Mouse (Mus musculus): ENCODE results near the gene Cecr2. TPM values are rescaled to one million over a fixed set of nuclear protein-coding genes. Genes with fewer than 3 reads are reported as not detected.

Cecr2 gene
- polyA plus RNA-seq, 1 experiment from 2014 or later, result 1.6 TPM

DNA sequence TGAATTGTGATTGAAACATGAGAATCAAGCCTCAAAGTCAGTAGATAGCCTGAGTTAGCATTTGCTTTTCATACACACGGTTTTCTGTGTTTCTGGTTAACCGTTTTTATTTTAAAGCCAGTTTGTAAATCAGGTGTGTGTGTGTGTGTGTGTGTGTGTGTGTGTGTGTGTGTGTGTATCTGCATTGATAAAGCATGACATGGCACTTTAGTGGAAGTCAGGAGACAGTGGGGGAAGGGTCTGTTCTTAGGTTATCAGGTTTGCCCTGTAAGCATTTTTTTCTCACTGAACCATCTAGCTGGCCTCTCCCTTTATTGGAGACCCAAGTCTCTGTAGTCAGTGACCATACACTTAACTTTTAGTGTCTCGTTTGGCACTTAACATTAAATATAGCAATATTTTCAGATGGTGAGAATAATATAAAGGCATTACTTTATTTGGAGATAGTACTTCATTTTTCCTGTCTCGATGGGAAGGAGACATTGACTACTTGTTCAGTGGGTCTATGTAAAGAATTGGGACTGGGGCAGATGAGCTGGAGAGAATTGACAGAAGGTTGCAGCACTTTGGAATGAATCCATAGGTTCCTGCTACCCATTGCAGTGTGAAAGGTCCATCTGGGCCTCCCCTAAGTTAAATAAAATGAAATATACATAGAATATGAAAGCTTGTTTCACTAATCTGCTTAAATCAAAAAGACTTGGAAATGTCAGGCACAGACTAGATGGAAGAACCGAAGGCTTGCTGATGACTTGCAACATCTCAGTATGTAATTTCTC lies 20.9 kb downstream of the Cecr2 start:
- Histone ChIP-seq H3K4me1 (ENCODE audit: control insufficient read depth, insufficient read depth, low read length) (no peaks in the 10 kb centered on the region), H3K9ac (ENCODE audit: low read length) (no peak overlapping the region), H3K4me2 (ENCODE audit: low read depth, low read length) (no peak overlapping the region), H3K27me3 (ENCODE audit: control insufficient read depth, insufficient read depth, low read length) (no peaks in the 10 kb centered on the region), H3K4me3 (replicated peaks; ENCODE audit: low read length) (no peak overlapping the region), H3K9me3 (replicated peaks; ENCODE audit: control insufficient read depth, low read length) (no peaks in the 10 kb centered on the region), H3K36me3 (ENCODE audit: control insufficient read depth, insufficient read depth, low read length) (no peaks in the 10 kb centered on the region), H3K27ac (ENCODE audit: low read length) (no peak overlapping the region)
- 81% methylated on average over 5 of the region's 5 CpGs for WGBS
- ATAC-seq (ENCODE audit: insufficient read depth, low FRiP score), result no peak

DNA sequence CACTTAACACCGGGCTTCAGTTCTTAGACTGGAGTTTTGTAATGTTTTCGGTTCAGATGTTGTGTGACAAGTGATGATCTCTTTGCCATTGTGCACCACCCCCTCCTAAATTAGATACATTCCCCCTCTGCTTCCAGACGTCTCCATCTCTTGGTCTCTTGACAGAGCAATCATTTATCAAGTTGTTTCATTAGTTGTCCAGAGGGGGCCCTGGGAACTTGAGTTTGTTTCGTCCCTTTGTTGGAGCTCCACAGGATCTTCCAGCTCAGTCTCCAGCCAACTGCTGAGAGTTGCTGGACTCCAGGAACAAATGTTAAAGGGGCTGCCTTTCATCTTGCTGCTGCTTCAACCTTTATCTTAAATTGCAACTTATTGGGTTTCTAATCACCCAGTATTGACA lies 34.1 kb downstream of the Cecr2 start:
- Histone ChIP-seq H3K4me3 (replicated peaks; ENCODE audit: low read length) (no peak overlapping the region), H3K4me2 (ENCODE audit: low read depth, low read length) (no peak overlapping the region)
- 34% methylated on average over 4 of the region's 4 CpGs for WGBS

DNA sequence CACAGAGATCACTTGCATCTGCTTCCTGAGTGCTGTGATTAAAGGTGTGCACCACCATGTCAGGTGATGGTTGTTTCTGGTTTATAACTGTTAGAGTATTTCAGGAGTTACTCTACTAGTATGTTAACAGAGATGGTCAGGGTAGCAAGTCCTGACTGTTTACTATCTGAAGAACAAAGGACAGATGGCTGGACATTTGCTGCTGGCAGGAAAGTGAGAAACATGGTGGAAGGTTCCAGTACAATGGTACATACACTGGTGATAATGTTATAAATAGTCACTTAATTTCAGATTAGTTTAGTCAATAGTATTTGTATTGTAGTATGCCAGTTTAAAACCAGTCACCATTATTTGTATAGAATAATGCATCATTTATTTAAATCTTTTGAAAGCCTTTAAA lies 38.2 kb downstream of the Cecr2 start:
- no peak overlapping the region for H3K27ac ChIP-seq (ENCODE audit: low read length)
- no peak for ATAC-seq (ENCODE audit: insufficient read depth, low FRiP score)
- H3K36me3 ChIP-seq (ENCODE audit: control insufficient read depth, insufficient read depth, low read length), result no peaks in the 10 kb centered on the region
- H3K9ac ChIP-seq (ENCODE audit: low read length), result no peak overlapping the region
- no peaks in the 10 kb centered on the region for H3K9me3 ChIP-seq (replicated peaks; ENCODE audit: control insufficient read depth, low read length)
- H3K27me3 ChIP-seq (ENCODE audit: control insufficient read depth, insufficient read depth, low read length), result no peaks in the 10 kb centered on the region
- no peaks in the 10 kb centered on the region for H3K4me1 ChIP-seq (ENCODE audit: control insufficient read depth, insufficient read depth, low read length)
- H3K4me2 ChIP-seq (ENCODE audit: low read depth, low read length), result no peak overlapping the region
- no peak overlapping the region for H3K4me3 ChIP-seq (replicated peaks; ENCODE audit: low read length)

More for the DNA sequence above, 34.1 kb downstream of the Cecr2 start:
- Histone ChIP-seq H3K36me3 (ENCODE audit: control insufficient read depth, insufficient read depth, low read length) (no peaks in the 10 kb centered on the region), H3K27ac (ENCODE audit: low read length) (no peak overlapping the region), H3K9ac (ENCODE audit: low read length) (no peak overlapping the region), H3K4me1 (ENCODE audit: control insufficient read depth, insufficient read depth, low read length) (no peaks in the 10 kb centered on the region), H3K9me3 (replicated peaks; ENCODE audit: control insufficient read depth, low read length) (no peaks in the 10 kb centered on the region), H3K27me3 (ENCODE audit: control insufficient read depth, insufficient read depth, low read length) (no peaks in the 10 kb centered on the region)
- ATAC-seq (ENCODE audit: insufficient read depth, low FRiP score), result no peak

DNA sequence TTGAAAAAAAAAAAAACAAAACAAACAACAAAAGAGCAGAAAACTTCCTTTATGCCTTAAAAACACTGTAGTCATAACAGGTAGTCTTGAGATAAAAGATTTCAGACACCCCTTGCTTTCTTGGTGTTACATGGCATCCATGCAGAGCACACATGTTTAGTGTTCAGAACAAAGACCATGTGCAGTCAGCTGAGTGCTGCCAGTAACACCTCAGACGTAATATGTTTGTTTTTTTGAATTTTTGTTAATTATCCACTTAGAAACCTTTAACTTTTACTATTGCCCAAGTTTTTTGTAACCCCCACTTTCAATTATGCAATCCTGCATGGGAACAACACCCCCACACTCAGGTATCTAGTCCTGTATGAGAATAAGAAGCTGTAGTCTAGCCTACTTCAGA lies 42.6 kb downstream of the Cecr2 start:
- no peak for ATAC-seq (ENCODE audit: insufficient read depth, low FRiP score)

DNA sequence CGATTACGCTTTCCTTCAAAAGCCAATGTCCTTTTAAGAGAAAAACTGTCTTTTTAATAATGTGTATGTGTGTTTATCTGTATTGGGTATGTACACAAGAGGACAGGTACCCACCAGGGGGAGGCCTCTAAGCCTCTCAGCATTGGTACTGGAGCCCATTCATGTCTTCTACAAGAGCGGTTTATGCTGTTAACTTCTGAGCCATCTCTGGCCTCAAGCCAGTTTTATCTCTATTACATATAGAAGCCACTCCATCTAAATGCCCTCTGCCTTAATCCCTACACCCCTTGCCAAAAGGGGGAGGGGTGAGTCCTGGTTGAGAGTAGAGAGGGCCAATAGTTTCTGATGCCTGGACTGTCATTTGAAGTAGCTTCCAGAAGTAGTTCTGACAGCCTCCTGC lies 48.6 kb downstream of the Cecr2 start:
- no peak overlapping the region for H3K27ac ChIP-seq (ENCODE audit: low read length)
- no peaks in the 10 kb centered on the region for H3K9me3 ChIP-seq (replicated peaks; ENCODE audit: control insufficient read depth, low read length)
- no peak overlapping the region for H3K9ac ChIP-seq (ENCODE audit: low read length)
- ATAC-seq (ENCODE audit: insufficient read depth, low FRiP score), result no peak
- WGBS, result 88% methylated on average over 3 of the region's 3 CpGs
- H3K27me3 ChIP-seq (ENCODE audit: control insufficient read depth, insufficient read depth, low read length), result no peaks in the 10 kb centered on the region
- no peak overlapping the region for H3K4me2 ChIP-seq (ENCODE audit: low read depth, low read length)
- H3K4me3 ChIP-seq (replicated peaks; ENCODE audit: low read length), result no peak overlapping the region
- 0 out of 2 replicates have a peak, but pooled peaks cover 2% of the 10 kb centered on the region for H3K4me1 ChIP-seq (ENCODE audit: control insufficient read depth, insufficient read depth, low read length)
- H3K36me3 ChIP-seq (ENCODE audit: control insufficient read depth, insufficient read depth, low read length), result no peaks in the 10 kb centered on the region

More for the DNA sequence above, 42.6 kb downstream of the Cecr2 start:
- H3K4me3 ChIP-seq (replicated peaks; ENCODE audit: low read length), result no peak overlapping the region
- no peak overlapping the region for H3K9ac ChIP-seq (ENCODE audit: low read length)
- no peaks in the 10 kb centered on the region for H3K36me3 ChIP-seq (ENCODE audit: control insufficient read depth, insufficient read depth, low read length)
- H3K27ac ChIP-seq (ENCODE audit: low read length), result no peak overlapping the region
- no peak overlapping the region for H3K4me2 ChIP-seq (ENCODE audit: low read depth, low read length)
- H3K27me3 ChIP-seq (ENCODE audit: control insufficient read depth, insufficient read depth, low read length), result no peaks in the 10 kb centered on the region
- H3K9me3 ChIP-seq (replicated peaks; ENCODE audit: control insufficient read depth, low read length), result no peaks in the 10 kb centered on the region
- 52% methylated on average over 1 of the region's 1 CpGs for WGBS
- H3K4me1 ChIP-seq (ENCODE audit: control insufficient read depth, insufficient read depth, low read length), result no peaks in the 10 kb centered on the region

DNA sequence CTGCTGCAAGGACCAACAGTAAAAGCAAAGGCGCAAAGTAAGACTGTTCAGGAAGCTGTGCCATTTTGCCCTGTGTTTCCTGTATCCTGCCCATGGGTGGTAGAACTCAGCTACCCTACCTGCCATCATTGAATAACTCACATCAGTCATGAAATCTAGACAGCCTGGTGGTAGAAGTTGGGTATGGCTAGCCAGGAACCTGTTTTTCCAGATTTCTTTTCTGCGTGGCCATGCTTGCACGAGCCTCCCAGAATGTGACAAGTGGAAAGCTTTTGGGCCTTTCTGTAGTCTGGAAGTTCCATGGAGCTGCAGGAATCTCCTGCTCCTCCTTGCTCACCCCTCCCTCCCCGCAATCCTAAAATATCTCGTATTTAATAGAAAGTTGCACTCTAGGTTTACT lies 49.1 kb downstream of the Cecr2 start:
- Histone ChIP-seq H3K27me3 (ENCODE audit: control insufficient read depth, insufficient read depth, low read length) (no peaks in the 10 kb centered on the region), H3K4me3 (replicated peaks; ENCODE audit: low read length) (no peak overlapping the region), H3K36me3 (ENCODE audit: control insufficient read depth, insufficient read depth, low read length) (no peaks in the 10 kb centered on the region), H3K27ac (ENCODE audit: low read length) (no peak overlapping the region), H3K9me3 (replicated peaks; ENCODE audit: control insufficient read depth, low read length) (no peaks in the 10 kb centered on the region), H3K4me2 (ENCODE audit: low read depth, low read length) (no peak overlapping the region), H3K9ac (ENCODE audit: low read length) (no peak overlapping the region), H3K4me1 (ENCODE audit: control insufficient read depth, insufficient read depth, low read length) (0 out of 2 replicates have a peak, but pooled peaks cover 2% of the 10 kb centered on the region)
- ATAC-seq (ENCODE audit: insufficient read depth, low FRiP score), result no peak
- WGBS, result 66% methylated on average over 5 of the region's 5 CpGs

DNA sequence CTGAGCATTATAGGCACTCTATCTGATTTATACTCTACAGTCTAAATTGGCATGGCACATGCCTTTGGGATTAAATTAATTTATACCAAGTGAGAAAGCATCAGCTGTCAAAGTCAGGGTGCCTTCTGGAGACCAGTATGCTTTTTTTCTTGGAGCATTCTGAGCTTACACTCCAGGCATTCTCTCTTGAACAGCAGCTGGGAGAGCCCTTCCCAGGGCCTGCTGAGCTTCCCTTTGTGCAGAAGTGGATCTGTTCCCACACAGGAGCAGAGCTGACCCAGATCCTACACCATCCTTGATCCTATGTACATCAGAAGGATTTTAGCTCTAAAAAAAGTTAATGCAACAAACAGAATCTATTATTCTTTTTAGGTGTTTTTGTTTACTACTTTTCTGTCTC lies 49.7 kb downstream of the Cecr2 start:
- no peaks in the 10 kb centered on the region for H3K9me3 ChIP-seq (replicated peaks; ENCODE audit: control insufficient read depth, low read length)
- no peak overlapping the region for H3K9ac ChIP-seq (ENCODE audit: low read length)
- no peaks in the 10 kb centered on the region for H3K27me3 ChIP-seq (ENCODE audit: control insufficient read depth, insufficient read depth, low read length)
- H3K36me3 ChIP-seq (ENCODE audit: control insufficient read depth, insufficient read depth, low read length), result no peaks in the 10 kb centered on the region
- H3K4me3 ChIP-seq (replicated peaks; ENCODE audit: low read length), result no peak overlapping the region
- 0 out of 2 replicates have a peak, but pooled peaks cover 2% of the 10 kb centered on the region for H3K4me1 ChIP-seq (ENCODE audit: control insufficient read depth, insufficient read depth, low read length)
- no peak overlapping the region for H3K27ac ChIP-seq (ENCODE audit: low read length)
- ATAC-seq (ENCODE audit: insufficient read depth, low FRiP score), result no peak
- no peak overlapping the region for H3K4me2 ChIP-seq (ENCODE audit: low read depth, low read length)

DNA sequence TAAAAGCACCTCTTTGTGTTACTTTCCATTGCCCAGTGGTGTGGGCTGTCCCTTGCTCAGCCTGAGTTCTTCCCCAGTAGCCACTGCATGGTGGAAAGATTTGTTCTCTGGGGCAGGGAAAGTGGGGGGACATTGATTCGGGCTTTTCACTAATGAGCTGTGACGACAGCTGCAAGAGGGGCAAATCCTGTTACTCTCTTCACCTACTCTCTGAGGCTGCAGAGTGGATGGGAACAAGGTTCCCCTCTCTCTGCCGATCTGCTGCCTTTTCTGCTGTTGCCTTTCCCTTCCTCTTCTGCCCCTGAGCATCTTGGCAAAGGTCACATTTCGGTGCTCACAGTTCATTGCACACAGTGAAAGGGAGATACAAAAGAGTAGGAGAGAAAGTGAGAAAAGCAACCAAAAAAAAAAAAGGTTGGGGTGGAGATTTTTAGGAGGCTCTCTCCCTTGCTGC lies 50.4 kb downstream of the Cecr2 start:
- no peaks in the 10 kb centered on the region for H3K36me3 ChIP-seq (ENCODE audit: control insufficient read depth, insufficient read depth, low read length)
- ATAC-seq (ENCODE audit: insufficient read depth, low FRiP score), result no peak
- 0 out of 2 replicates have a peak, but pooled peaks cover 2% of the 10 kb centered on the region for H3K4me1 ChIP-seq (ENCODE audit: control insufficient read depth, insufficient read depth, low read length)
- no peaks in the 10 kb centered on the region for H3K9me3 ChIP-seq (replicated peaks; ENCODE audit: control insufficient read depth, low read length)
- no peak overlapping the region for H3K4me2 ChIP-seq (ENCODE audit: low read depth, low read length)
- WGBS, result 21% methylated on average over 4 of the region's 4 CpGs
- no peaks in the 10 kb centered on the region for H3K27me3 ChIP-seq (ENCODE audit: control insufficient read depth, insufficient read depth, low read length)
- no peak overlapping the region for H3K4me3 ChIP-seq (replicated peaks; ENCODE audit: low read length)
- H3K9ac ChIP-seq (ENCODE audit: low read length), result no peak overlapping the region
- no peak overlapping the region for H3K27ac ChIP-seq (ENCODE audit: low read length)

DNA sequence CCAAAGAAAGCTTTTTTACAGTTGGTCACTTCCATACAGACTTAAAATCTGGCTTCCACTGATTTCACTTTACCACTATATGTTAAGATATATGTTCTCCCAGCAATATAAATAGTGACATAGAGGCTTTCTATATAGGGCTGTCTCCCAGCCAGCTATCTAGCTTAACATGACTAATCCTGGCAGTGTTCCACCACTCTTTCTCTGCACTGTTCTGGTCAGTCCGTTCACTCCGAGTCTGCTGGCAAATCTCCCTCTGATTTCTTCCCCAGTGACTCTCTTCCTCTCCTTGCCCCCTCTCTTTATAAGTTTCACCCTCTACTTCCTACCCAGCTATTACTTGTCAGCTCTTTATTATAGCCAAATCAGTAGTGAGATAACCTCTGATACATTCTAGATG lies 59.8 kb downstream of the Cecr2 start:
- Histone ChIP-seq H3K36me3 (ENCODE audit: control insufficient read depth, insufficient read depth, low read length) (no peaks in the 10 kb centered on the region), H3K9me3 (replicated peaks; ENCODE audit: control insufficient read depth, low read length) (no peaks in the 10 kb centered on the region), H3K4me2 (ENCODE audit: low read depth, low read length) (no peak overlapping the region), H3K27ac (ENCODE audit: low read length) (no peak overlapping the region), H3K9ac (ENCODE audit: low read length) (no peak overlapping the region), H3K27me3 (ENCODE audit: control insufficient read depth, insufficient read depth, low read length) (no peaks in the 10 kb centered on the region), H3K4me1 (ENCODE audit: control insufficient read depth, insufficient read depth, low read length) (no peaks in the 10 kb centered on the region), H3K4me3 (replicated peaks; ENCODE audit: low read length) (no peak overlapping the region)
- 36% methylated on average over 2 of the region's 2 CpGs for WGBS
- ATAC-seq (ENCODE audit: insufficient read depth, low FRiP score), result no peak

Data from stomach, embryonic 16.5 days (tissue).